Mouse (Mus musculus) ES-E14 (cell line): Measurements from ENCODE around the gene Fam193b. TPM values are rescaled to one million over a fixed set of nuclear protein-coding genes. Genes with fewer than 3 reads are reported as not detected.
A peak's percentile ranks its signal among the peaks of the same experiment; 100 is the strongest.
"Not testable (repeated sequence)": the region's sequence is repeated elsewhere in the genome, so short reads cannot be mapped to it uniquely, and the experiment has no call there.

Source experiments
- DNase-seq: peaks from one replicate; pipeline ENCODE4 v3.0.0-alpha.2; 2013; ENCODE audit warnings: low read depth, low spot score
- H3K27ac ChIP-seq: 2 replicates; pipeline ENCODE4 v1.5.1; 2012; ENCODE audit warnings: low read depth, mild to moderate bottlenecking, low read length, moderate library complexity, mixed read lengths; ENCODE audit not compliant: poor library complexity, insufficient read depth, severe bottlenecking
- H3K36me3 ChIP-seq: 2 replicates; pipeline ENCODE4 v1.6.1; 2012; ENCODE audit warnings: mild to moderate bottlenecking, low read length, moderate library complexity, mixed read lengths; ENCODE audit not compliant: control insufficient read depth, poor library complexity, insufficient read depth, severe bottlenecking
- H3K4me1 ChIP-seq, 2 experiments: fragments of 150-350 bp in 1 of 2; sonication (generic) in 1 of 2; 2 replicates each; pipeline ENCODE4 v1.6.1; 2012; ENCODE audit warnings: low read length in 2 of 2, mild to moderate bottlenecking in 1 of 2, mixed read lengths in 1 of 2; ENCODE audit not compliant: control insufficient read depth in 2 of 2, insufficient read depth in 2 of 2, poor library complexity in 1 of 2
- H3K4me3 ChIP-seq, 2 experiments: fragments of 150-350 bp in 1 of 2; sonication (generic) in 1 of 2; 2 replicates each; pipeline ENCODE4 v1.5.1; 2012; ENCODE audit warnings: low read length in 2 of 2, low read depth in 1 of 2, mild to moderate bottlenecking in 1 of 2, mixed read lengths in 1 of 2; ENCODE audit not compliant: insufficient read depth in 1 of 2, poor library complexity in 1 of 2, severe bottlenecking in 1 of 2
- H3K9ac ChIP-seq: 2 replicates; pipeline ENCODE4 v1.6.1; 2012; ENCODE audit warnings: low read depth, mild to moderate bottlenecking, low read length, mixed read lengths; ENCODE audit not compliant: poor library complexity, insufficient read depth, severe bottlenecking
- H3K9me3 ChIP-seq: fragments of 150-350 bp; sonication (generic); 2 replicates; pipeline ENCODE4 v1.6.1; 2012; ENCODE audit warnings: low read depth, mild to moderate bottlenecking, low read length; ENCODE audit not compliant: control insufficient read depth, insufficient read depth
- CHD2 ChIP-seq: IDR thresholded peaks from 2 replicates; pipeline ENCODE4 v1.6.1; 2014; ENCODE audit warnings: mild to moderate bottlenecking, low read depth, low read length, inconsistent platforms
- HCFC1 ChIP-seq: IDR thresholded peaks from 2 replicates; pipeline ENCODE4 v1.6.1; 2012; ENCODE audit warnings: low read length, inconsistent platforms, borderline replicate concordance; ENCODE audit not compliant: insufficient read depth
- MAFK ChIP-seq: IDR thresholded peaks from 2 replicates; pipeline ENCODE4 v1.6.1; 2014; ENCODE audit warnings: mild to moderate bottlenecking, low read depth, low read length, inconsistent platforms; ENCODE audit not compliant: insufficient read depth
- ZC3H11A ChIP-seq: IDR thresholded peaks from 2 replicates; pipeline ENCODE4 v1.6.1; 2012; ENCODE audit warnings: low read depth, mild to moderate bottlenecking, inconsistent platforms, low read length, borderline replicate concordance
- ZNF384 ChIP-seq: IDR thresholded peaks from 2 replicates; pipeline ENCODE4 v1.6.1; 2012; ENCODE audit warnings: low read depth, low read length, inconsistent platforms
- in situ Hi-C, 2 experiments: fragments of 600-800 bp; cut with MboI; formaldehyde crosslinking; loops; one replicate each; pipeline ENCODE4 v1.15.1; 2025; ENCODE audit warnings: low sequenced_read_pairs in 2 of 2, inconsistent platforms in 1 of 2; ENCODE audit not compliant: unreplicated experiment in 2 of 2
- total RNA-seq: library from RNA; depleted of rRNA; stranded (reverse); fragments of 300-350 nt; gene quantifications from 2 replicates; pipeline ENCODE4 v1.2.3, GENCODE M21; 2012

Fam193b gene
- total RNA-seq, 1 experiment = 50.8 TPM

GRCm38 (mm10) chr13:55570286-55570973 is 490 bp downstream of the Fam193b start:
- in situ Hi-C loops = no loop called here
- TF ChIP-seq MAFK (no peak), ZNF384 (no peak), HCFC1 (0 out of 2 replicates have a peak, but pooled peaks have one; percentile 34), CHD2 (no peak)
- no peak for DNase-seq

GRCm38 (mm10) chr13:55569726-55570285 is 1.1 kb downstream of the Fam193b start:
- DNase-seq = no peak
- Histone ChIP-seq H3K36me3 (peaks cover 12% of the 10 kb centered on the region; the same call in 1 of the 2 replicates), H3K4me3 (peak overlapping the region; percentile 100), H3K9ac (peak overlapping the region; percentile 94), H3K9me3 (peaks cover 2% of the 10 kb centered on the region; the same call in 1 of the 2 replicates), H3K4me1 (peaks cover 0 to 5% of the 10 kb centered on the region in 2 experiments; a peak in 1 of 4 replicates), H3K27ac (peak overlapping the region; percentile 64; the same call in 1 of the 2 replicates)
- no peak for TF ChIP-seq CHD2
- no peak for TF ChIP-seq HCFC1
- no peak for TF ChIP-seq ZNF384
- TF ChIP-seq ZC3H11A = no peak
- TF ChIP-seq MAFK = no peak
- in situ Hi-C loops = no loop called here

More at GRCm38 (mm10) chr13:55570286-55570973, 490 bp downstream of the Fam193b start:
- peaks cover 0 to 5% of the 10 kb centered on the region in 2 experiments; a peak in 1 of 4 replicates for H3K4me1 ChIP-seq
- H3K36me3 ChIP-seq = peaks cover 12% of the 10 kb centered on the region; the same call in 1 of the 2 replicates
- peak overlapping the region; percentile 100 for H3K4me3 ChIP-seq
- peak overlapping the region; percentile 64 for H3K27ac ChIP-seq
- peak overlapping the region; percentile 94 for H3K9ac ChIP-seq
- peaks cover 2% of the 10 kb centered on the region; the same call in 1 of the 2 replicates for H3K9me3 ChIP-seq

GRCm38 (mm10) chr13:55568524-55568923 is 2.4 kb downstream of the Fam193b start:
- H3K4me3 ChIP-seq, H3K4me1 ChIP-seq, in situ Hi-C loops, H3K9ac ChIP-seq, H3K27ac ChIP-seq, DNase-seq, H3K9me3 ChIP-seq: not testable (repeated sequence)
- peaks cover 12% of the 10 kb centered on the region; the same call in 1 of the 2 replicates for H3K36me3 ChIP-seq

- Histone ChIP-seq H3K27ac (no peak overlapping the region), H3K36me3 (peaks cover 12% of the 10 kb centered on the region; the same call in 1 of the 2 replicates), H3K9me3 (no peaks in the 10 kb centered on the region), H3K4me1 (peaks cover 0 to 5% of the 10 kb centered on the region in 2 experiments; a peak in 1 of 4 replicates), H3K4me3 (no peak overlapping the region), H3K9ac (no peak overlapping the region)
- TF ChIP-seq ZC3H11A = no peak
- no peak for TF ChIP-seq MAFK
- TF ChIP-seq ZNF384 = peak; percentile 58; the same call in 1 of the 2 replicates
- no peak for TF ChIP-seq HCFC1
- no peak for DNase-seq
- in situ Hi-C loops = no loop called here
Observed at GRCm38 (mm10) chr13:55567949-55568348, 3.0 kb downstream of the Fam193b start.

- Histone ChIP-seq H3K9me3 (no peaks in the 10 kb centered on the region), H3K4me1 (peaks cover 0 to 5% of the 10 kb centered on the region in 2 experiments; a peak in 1 of 4 replicates), H3K4me3 (no peak overlapping the region), H3K27ac (no peak overlapping the region; the same call in 1 of the 2 replicates), H3K36me3 (peaks cover 12% of the 10 kb centered on the region; the same call in 1 of the 2 replicates), H3K9ac (no peak overlapping the region)
- TF ChIP-seq ZNF384 (no peak), ZC3H11A (no peak), HCFC1 (no peak), MAFK (no peak), CHD2 (no peak)
- in situ Hi-C loops = no loop called here
- no peak for DNase-seq
Observed at GRCm38 (mm10) chr13:55567001-55567400, 3.9 kb downstream of the Fam193b start.
